Mouse (Mus musculus): ENCODE measurements around the gene Fgfr2.

GRCm38 (mm10) chr7:131113676-131114075 is 2009.5 kb downstream of the Fgfr2 start:
- TF ChIP-seq CTCF (IDR thresholded peaks at IDR 0.05; ENCODE audit: extremely low read depth, insufficient read length, insufficient replicate concordance, low read depth, low read length) (no peak), POLR2A (IDR thresholded peaks at IDR 0.05; ENCODE audit: low read depth, low read length) (no peak)

Data from small intestine, adult 2 months (tissue).